9 mouse cellular contexts compared by ENCODE assay signal in the genomic region with DNA sequence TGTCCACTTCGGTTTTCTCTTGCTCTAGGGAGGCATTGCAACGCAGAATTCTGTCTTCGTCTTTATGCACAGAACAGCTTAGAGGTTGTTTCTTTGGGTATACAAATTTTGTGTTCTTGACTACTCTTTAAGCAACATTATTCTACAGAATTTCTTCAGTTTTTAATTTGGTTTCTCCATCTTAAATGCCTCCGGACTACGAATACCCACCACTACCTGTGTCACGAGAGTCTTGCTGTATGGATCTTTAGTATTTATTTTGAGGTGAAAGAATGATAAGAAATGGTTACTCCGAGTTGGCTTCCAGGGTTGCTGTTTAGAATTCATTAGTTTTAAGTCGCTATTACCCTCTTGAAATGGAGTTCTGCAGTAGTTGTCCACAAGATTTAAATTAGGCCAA. TPM values are rescaled to one million over a fixed set of nuclear protein-coding genes. Genes with fewer than 3 reads are reported as not detected.
DNase-seq lines count a peak whose midpoint lies in the region; ATAC-seq and TF ChIP-seq lines count a peak whose summit lies in the region.
"Had no signal": no experiment of that assay in that cellular context is flagged by ENCODE, and none has a peak within 500 bp of the region (broad histone marks: within the 10 kb centered on the region; RNA-seq: fewer than 3 reads in every experiment).

No protein-coding gene starts in this region.

- DNase-seq in heart, postnatal 14 days = no peak
- no peak for DNase-seq in hindbrain, embryonic 10.5 days (ENCODE audit: low spot score)
- DNase-seq in midbrain, embryonic 10.5 days (ENCODE audit: low spot score) = no peak
- no peak for DNase-seq in thymus, postnatal 25 days
- no peak for DNase-seq in embryo, embryonic 9.5 days (ENCODE audit: extremely low spot score)
- DNase-seq in kidney, adult 11 months = no peak
- DNase-seq: thymus, adult 2 months had no signal

- intact Hi-C loops in heart, postnatal 14 days (cut with DNase I) = loop anchor here (5.0 kb wide), 4 partner anchors 48 to 432 kb away; partner anchors contain the start of gene Actr2

- no peak for TF ChIP-seq EP300 in ES-Bruce4 (IDR thresholded peaks at IDR 0.05; ENCODE audit: insufficient read depth, low read depth, low read length)

- no peaks in the 10 kb centered on the region for H3K27me3 ChIP-seq in heart, embryonic 12.5 days (replicated peaks)
- H3K27me3 ChIP-seq in ES-Bruce4 (ENCODE audit: control insufficient read depth, insufficient read depth, low read length, poor library complexity, severe bottlenecking) = no peaks in the 10 kb centered on the region
- peaks cover 34% of the 10 kb centered on the region for H3K27me3 ChIP-seq in hindbrain, embryonic 10.5 days (ENCODE audit: insufficient read depth, poor library complexity, severe bottlenecking)
- H3K27me3 ChIP-seq in midbrain, embryonic 10.5 days (ENCODE audit: low read depth, poor library complexity, severe bottlenecking) = peaks cover 37% of the 10 kb centered on the region

- TF ChIP-seq POLR2A in ES-Bruce4 (IDR thresholded peaks at IDR 0.05; ENCODE audit: insufficient read depth, low read length) = no peak

- no peaks in the 10 kb centered on the region for H3K36me3 ChIP-seq in heart, embryonic 12.5 days
- 0 out of 2 replicates have a peak, but pooled peaks cover 2% of the 10 kb centered on the region for H3K36me3 ChIP-seq in ES-Bruce4 (ENCODE audit: control insufficient read depth, insufficient read depth, low read length, poor library complexity, severe bottlenecking)
- H3K36me3 ChIP-seq in hindbrain, embryonic 10.5 days = no peaks in the 10 kb centered on the region
- H3K36me3 ChIP-seq in midbrain, embryonic 10.5 days = no peaks in the 10 kb centered on the region

- H3K27ac ChIP-seq in heart, embryonic 12.5 days (ENCODE audit: poor library complexity, severe bottlenecking) = no peak overlapping the region
- no peak overlapping the region for H3K27ac ChIP-seq in ES-Bruce4 (ENCODE audit: insufficient read depth, low read length)
- no peak overlapping the region for H3K27ac ChIP-seq in hindbrain, embryonic 10.5 days
- H3K27ac ChIP-seq in midbrain, embryonic 10.5 days (replicated peaks) = no peak overlapping the region

- H3K4me3 ChIP-seq in heart, embryonic 12.5 days = peak overlapping the region; percentile 94
- H3K4me3 ChIP-seq in ES-Bruce4 (ENCODE audit: low read depth, low read length) = no peak overlapping the region; the same call in 1 of the 2 replicates
- H3K4me3 ChIP-seq in hindbrain, embryonic 10.5 days = peak overlapping the region; percentile 83
- H3K4me3 ChIP-seq in midbrain, embryonic 10.5 days = peak overlapping the region; percentile 88

- peak overlapping the region; percentile 70 for H3K4me2 ChIP-seq in heart, embryonic 12.5 days

- ATAC-seq in heart, embryonic 12.5 days (ENCODE audit: insufficient number of reproducible peaks, low FRiP score) = no peak

- no peak for TF ChIP-seq CTCF in ES-Bruce4 (IDR thresholded peaks at IDR 0.05; ENCODE audit: low read depth, low read length)

- no peak overlapping the region; the same call in 1 of the 2 replicates for H3K9ac ChIP-seq in heart, embryonic 12.5 days
- peak overlapping the region; percentile 84; the same call in 1 of the 2 replicates for H3K9ac ChIP-seq in ES-Bruce4 (ENCODE audit: low read depth, poor library complexity, severe bottlenecking)

- no peaks in the 10 kb centered on the region for H3K9me3 ChIP-seq in heart, embryonic 12.5 days (replicated peaks)
- no peaks in the 10 kb centered on the region for H3K9me3 ChIP-seq in ES-Bruce4 (replicated peaks; ENCODE audit: control insufficient read depth, insufficient read depth, low read length, poor library complexity, severe bottlenecking)
- H3K9me3 ChIP-seq in hindbrain, embryonic 10.5 days = no peaks in the 10 kb centered on the region
- no peaks in the 10 kb centered on the region for H3K9me3 ChIP-seq in midbrain, embryonic 10.5 days (replicated peaks)

- peaks cover 12% of the 10 kb centered on the region for H3K4me1 ChIP-seq in heart, embryonic 12.5 days (replicated peaks)
- H3K4me1 ChIP-seq in ES-Bruce4 (ENCODE audit: control insufficient read depth, insufficient read depth, low read length) = no peaks in the 10 kb centered on the region
- H3K4me1 ChIP-seq in hindbrain, embryonic 10.5 days (replicated peaks) = peaks cover 24% of the 10 kb centered on the region
- peaks cover 36% of the 10 kb centered on the region for H3K4me1 ChIP-seq in midbrain, embryonic 10.5 days

- WGBS in heart, embryonic 12.5 days = 46% methylated on average over 8 of the region's 8 CpGs
- WGBS in hindbrain, embryonic 10.5 days = 46% methylated on average over 8 of the region's 8 CpGs
- WGBS in midbrain, embryonic 10.5 days = 52% methylated on average over 8 of the region's 8 CpGs

RNA-seq across cellular contexts. Expression of gene Sertad2, which starts 1.3 kb away (rescaled TPM):
- polyA plus RNA-seq in heart, embryonic 12.5 days (2016; fragmentation: Nextera tagmentation; extraction: Ambion mirVana) = 32.2 and 33.1 TPM in 2 replicates
- total RNA-seq in heart, postnatal 14 days (2021) = 10 to 100 TPM; 15.4 to 20.1 TPM
- polyA plus RNA-seq in ES-Bruce4 (2011; ENCODE audit: insufficient read depth, insufficient read length, low read depth, missing spikeins) = 23.1 and 29.0 TPM in 2 replicates
- polyA plus RNA-seq in hindbrain, embryonic 10.5 days (2016; fragmentation: Nextera tagmentation; extraction: Ambion mirVana) = 31.8 and 32.1 TPM in 2 replicates
- 30.3 and 36.7 TPM in 2 replicates for polyA plus RNA-seq in midbrain, embryonic 10.5 days (2016; fragmentation: Nextera tagmentation; extraction: Ambion mirVana)
